Mouse (Mus musculus) spleen, postnatal 14 days (tissue): ENCODE measurements around the gene Adgrb3.
"Not testable (repeated sequence)": the region's sequence is repeated elsewhere in the genome, so short reads cannot be mapped to it uniquely, and the experiment has no call there.

Experiments
- DNase-seq, 2 experiments: peaks; one replicate each; pipeline ENCODE4 v3.0.0; 2021 to 2022; ENCODE audit warnings: low spot score in 2 of 2

Gene Adgrb3

DNA sequence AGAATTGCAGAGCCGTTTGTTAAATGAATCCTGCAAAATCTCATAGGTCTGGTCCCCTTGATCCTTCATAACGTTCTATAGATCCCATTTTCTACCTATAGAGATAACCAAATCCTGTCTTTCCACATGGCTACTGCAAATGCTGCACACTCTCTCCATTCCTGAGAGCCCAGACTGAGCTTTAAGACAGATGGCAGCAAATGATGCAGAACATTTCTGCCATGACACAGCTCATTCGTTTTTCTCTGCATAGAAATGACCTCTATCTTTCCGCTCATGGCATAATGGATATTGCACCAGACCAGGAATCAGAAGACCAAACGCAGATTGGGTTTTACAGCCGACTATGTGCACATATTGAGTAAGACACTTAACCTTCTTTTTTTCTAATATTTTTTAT lies 84.8 kb downstream of the Adgrb3 start:
- DNase-seq: no peak

DNA sequence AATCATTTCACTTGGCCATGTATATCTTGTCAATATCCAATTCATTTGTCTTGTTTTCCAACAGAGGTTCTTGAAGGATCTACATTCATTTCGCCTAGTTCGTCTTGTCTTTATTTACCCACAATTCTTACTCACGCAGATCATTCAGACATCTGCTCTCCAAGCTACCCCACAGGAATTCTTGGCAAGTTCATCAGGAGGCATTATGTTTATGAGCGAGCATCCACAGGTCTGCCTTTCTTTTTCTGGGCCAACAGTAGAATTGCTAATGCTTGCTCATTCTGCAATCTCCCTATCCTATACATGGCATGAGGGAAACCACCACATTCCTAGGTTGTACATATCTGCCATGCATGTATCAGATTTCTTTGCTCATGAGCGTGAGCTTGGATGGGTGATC lies 99.7 kb downstream of the Adgrb3 start:
- DNase-seq: no peak

DNA sequence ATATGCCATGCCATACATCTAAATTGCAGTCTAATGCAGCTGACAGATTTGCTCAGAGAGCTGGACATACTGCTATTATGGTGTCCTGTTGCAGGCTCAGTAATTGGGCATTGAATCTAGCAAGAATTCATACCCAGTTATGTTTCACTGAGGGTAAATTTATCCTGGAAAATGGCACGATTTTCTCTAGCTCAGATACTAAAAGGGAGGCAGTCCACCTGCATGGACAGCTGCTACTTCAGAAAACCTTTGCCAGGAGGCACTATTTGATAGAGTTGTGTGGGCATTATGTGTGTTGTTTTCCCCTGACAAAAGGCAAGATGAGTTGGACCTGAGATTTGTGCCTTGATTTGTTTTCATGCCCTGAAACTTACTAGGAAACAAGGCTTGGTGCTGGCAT lies 118.0 kb downstream of the Adgrb3 start:
- no peak for DNase-seq

DNA sequence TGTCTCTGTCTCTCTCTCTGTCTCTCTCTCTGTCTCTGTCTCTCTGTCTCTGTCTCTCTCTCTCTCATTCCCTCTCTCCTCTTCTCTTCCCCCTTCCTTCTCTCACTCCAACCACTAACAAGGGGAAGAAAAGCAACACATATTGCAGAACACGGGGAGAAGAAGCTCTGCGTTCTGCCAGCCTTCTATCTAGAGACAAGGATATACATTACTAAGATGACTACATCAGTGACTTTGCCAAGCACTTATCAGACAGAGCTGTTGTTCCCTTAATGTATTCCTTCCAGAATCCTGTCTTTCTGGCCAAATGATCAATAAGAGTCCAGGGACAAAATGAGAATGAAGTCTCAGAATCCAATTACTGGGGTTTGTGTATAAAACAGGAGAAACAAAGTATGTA lies 123.2 kb downstream of the Adgrb3 start:
- DNase-seq: no peak

DNA sequence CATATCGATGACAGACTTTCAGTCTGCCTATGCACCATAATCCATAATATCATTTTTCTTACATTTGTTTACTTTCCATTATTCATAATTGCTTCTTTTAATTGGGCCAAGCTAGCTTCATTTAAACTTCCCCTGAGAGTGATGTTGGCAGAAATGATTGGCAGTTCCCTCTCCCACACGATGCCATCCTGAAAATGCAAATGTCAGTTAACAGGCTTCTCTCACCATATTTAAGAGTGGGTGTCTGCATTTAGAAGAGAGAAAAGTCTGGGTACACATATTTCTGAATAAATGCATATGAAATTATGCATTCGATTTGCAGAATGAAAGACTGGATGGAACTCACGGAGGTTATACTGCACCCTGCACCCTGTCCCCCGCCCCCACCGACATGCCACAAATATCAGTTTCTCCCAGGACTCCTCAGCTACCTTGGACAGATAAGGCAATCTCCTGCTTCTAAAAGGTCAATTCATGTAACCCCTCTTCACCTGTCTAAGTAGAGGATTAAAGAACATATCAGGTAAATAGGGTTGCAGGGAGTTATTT lies 130.7 kb downstream of the Adgrb3 start:
- DNase-seq: no peak

DNA sequence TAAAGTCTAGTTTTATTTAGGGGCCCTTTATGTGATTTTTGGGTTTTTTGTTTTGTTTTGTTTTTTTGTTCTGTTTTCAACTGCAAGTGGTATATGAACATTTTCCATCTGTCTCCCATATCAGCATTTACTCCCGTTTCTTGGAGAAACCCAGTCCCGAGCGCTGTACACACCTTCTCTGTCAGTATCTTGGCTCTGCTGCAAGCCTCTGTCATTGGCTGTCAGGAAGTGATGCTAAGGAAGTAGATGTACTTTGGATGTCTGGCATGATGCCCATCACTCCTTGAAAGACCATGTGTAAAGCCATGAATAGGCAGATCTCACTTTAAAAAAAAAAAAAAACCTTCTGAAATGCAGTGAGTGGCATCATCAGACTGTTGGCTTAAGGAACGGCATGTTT lies 132.3 kb downstream of the Adgrb3 start:
- DNase-seq: no peak

DNA sequence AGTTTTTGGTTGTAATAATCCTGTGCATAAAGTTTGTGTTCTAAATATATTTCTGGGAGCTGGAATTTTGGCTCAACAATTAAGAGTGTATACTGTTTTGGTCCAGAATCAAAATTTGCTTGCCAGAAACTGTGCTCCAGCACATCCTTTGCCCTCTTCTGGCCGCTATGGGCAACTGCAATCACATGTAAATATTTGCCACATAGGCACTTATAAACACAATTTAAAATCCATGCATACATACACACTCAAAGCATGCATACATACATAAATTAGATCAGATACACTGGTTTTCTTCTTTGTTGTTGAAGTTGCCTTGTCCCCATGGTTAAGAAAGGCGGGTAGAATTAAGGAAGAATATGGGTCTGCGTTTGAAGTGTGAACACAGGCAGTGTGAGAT lies 132.7 kb downstream of the Adgrb3 start:
- no peak for DNase-seq

DNA sequence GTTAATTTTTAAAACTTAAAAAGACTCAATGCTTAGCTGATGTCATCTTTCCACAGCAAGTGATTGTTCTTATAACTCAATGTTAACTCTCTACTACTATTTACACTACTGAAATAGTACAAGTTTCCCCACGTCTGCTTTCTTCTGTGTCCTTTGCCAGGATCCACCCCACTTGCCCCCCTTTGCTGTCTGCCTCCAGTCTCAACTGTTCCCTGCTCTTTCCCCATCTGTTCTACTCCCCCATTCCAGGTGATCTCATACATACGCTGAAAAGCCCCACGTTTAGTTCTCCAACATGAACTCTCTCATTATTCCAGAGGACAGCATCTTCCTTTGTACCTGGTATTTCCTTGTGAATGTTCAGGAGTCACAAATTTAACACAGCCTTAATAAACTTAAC lies 147.4 kb downstream of the Adgrb3 start:
- DNase-seq: no peak

DNA sequence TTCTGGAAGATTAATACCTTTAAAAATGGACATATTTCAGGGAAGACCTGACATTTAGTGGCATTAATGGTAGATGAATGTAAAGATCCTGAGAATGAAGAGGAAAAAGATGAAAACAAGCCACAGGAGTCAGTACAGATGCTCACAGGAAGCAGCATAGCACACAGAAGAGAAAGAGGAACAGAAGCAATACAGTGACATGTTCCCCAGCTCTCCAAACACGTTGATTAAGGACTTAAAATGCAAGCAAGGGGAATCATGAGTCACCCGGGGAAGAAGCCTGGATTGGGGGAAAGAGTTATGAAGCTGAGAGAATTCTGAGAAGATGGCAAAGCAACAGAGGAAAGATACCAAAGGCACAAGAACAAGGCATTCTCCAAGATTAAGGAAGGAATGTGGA lies 149.9 kb downstream of the Adgrb3 start:
- no peak for DNase-seq

DNA sequence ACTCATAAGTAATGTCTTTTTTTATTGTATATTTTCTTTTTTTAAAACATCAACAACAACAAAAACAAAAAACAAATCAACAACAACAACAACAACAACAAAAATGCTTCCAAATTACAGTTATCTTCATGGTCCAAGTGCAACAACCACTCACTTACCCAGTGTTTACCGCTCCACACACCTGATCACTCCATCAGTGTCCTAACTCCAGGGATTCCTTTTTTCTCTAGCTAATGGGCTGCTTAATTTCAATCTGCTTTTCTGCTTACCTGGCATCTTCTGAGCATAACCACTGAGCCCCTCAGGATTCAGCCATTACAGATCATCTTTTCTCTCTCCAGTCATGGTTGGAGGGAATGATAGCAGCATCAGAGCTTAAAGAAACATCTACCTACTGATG lies 176.8 kb downstream of the Adgrb3 start:
- no peak for DNase-seq

DNA sequence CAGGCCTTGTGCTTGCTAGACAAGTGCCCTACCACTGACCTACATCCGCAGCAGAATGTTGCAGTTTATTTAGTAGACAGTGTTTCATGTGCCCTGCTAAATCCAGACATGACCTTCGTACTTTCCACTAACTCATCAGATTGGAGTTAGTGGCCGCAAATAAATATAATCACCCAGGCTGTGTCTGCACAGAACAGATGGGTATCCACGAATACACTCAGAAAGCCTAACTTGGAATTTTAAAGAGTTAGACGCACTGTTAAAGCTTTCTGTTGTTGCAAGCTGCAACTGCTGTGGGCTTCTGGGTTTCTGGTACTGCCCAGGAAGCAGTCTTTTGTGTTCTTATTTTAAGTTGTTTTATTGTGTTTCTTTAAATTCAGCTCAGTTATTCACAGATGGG lies 185.3 kb downstream of the Adgrb3 start:
- DNase-seq: no peak

DNA sequence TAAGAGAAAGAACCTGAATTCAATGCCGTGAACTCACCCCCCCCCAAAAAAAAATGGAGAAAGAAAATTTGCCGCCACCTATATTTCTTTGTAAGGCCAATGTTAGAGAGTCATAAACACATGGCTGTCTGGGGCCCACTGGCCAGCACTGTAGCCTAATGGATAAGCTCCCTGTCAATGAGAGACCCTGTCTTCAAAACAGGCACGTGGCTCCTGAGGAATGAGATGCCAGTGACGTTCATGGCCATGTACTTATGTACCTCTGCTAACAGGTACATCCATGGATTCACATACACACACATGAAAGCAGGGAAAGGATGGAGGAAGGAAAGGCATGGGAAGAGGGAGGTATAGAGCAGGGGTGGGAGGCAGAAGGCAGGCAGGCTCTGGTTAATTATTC lies 208.0 kb downstream of the Adgrb3 start:
- DNase-seq: no peak

DNA sequence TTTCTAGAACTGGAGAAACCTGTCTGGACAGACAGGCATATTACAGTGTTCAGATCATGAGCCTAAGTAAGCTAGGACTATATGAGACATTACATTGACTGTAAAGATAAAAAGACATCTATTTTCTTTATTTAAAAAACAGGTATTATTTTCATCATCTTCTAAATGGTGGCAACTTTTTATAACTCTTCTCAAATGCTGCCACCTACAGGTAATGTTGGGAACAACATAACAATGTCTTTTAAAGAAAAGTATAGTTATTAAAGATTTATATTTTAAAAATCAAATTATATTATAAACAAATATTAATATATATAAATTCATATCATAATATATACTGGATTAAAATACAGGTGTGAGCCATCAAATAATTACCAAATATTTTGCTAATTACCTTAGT lies 212.6 kb downstream of the Adgrb3 start:
- no peak for DNase-seq

DNA sequence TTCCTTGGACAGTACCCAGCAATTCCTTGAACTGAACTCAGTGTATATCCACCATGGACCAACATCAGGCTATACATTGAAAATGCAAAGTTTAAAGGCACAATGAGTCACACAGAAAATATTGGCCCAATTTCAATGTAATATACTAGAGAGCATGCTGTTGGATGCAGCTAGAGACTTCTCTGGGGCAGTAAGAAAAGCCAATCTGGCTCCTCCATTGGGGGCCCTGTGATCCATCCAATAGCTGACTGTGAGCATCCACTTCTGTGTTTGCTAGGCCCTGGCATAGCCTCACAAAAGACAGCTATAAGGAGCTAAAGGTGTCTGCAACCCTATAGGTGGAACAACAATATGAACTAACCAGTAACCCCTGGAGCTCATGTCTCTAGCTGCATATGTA lies 218.7 kb downstream of the Adgrb3 start:
- not testable (repeated sequence) for DNase-seq

DNA sequence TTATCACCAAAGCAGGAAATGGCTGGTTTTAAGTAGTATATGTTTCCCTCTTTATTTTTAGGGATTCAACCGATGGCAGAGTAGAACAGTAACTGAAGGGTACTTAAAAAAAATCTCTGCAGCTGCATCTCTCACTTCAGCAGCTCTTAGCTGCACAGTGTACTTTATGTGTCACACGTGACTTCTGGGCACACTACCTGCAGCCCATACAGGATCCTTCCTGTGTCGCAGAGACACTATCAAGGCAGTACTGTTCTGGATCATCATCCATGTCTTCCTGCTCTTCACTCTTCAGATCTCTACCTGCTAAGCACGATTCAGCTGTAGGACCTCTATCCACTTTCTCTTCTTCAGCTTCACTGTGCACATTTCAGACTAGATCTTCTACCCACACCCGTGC lies 230.6 kb downstream of the Adgrb3 start:
- no peak for DNase-seq

DNA sequence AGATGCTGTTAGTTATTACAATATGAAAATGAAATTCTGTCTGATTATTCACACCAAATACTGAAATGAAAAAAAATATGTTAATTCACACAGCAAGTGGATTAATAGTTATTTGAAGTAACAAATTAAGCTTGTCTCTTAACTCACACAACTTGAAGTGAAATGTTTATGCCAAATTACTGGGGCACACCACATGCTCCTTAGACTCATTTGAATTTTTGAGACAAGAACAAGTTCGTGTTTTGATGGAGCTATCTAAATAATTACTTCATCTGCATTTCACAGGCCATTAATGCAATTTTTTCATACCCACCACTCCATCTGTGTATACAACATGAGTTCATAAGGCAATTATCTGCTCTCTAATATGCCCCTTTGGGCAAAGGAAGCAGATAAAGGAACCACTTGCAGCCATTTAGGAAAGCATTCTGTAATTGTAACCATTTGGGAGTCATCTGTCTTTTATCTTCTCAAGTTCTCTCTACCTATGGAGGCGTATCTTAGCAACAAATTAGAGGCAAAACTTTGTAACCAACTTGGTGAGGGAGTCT lies 240.9 kb downstream of the Adgrb3 start:
- DNase-seq: no peak

DNA sequence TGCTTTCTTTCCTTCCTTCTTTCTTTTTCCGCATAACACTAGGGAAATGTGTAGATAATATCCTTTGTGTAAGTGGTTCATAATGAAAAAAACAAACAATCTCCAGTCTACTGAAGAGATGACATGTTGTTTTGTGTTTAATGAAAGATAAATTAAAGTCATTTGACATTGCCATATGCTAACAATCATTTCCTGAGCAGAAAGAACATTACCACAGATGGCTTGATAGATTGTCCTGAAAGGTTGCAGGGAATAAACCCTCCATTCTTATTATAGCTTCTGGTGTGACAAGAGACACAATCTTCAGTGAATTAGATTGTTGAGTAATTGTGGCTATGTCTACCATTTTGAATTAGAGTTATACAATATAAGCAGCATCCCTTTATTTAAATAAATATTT lies 247.8 kb downstream of the Adgrb3 start:
- DNase-seq: no peak

DNA sequence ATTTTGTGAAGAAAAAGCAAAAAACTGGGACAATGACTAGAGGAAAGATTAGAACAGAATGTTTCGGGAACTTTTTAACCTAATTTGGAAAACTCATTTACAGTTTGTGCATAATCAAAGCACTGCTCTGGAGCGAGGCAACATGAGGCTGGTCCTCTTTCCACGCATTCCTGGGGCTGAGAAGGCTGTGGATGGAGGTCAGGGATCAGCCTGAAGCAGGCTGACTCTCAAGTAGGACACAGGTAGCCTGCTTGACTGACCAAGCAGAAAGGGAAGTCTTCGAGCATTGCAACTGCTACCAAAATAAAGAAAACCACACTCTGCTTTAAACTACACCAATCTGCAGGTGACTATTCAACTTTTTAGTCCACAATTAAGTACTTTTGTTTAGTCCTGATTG lies 251.7 kb downstream of the Adgrb3 start:
- DNase-seq: no peak

DNA sequence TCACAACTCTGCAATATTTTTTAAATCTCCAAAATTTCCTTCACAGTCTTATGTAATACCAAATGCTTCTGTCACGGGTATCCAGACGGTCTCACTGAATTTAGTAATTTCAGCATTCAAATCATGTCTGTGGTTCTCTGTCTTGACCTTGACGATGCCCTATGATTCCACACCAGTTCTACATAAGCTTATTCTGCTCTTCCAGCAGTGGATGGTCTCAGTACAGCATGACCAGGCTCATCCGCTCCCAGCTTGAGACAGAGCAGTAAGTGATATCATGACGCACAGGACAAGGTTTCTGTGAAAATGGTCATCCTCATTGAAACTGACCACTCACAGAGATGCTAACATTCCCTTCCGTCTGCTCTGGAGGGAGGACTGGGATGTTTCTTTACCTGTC lies 252.9 kb downstream of the Adgrb3 start:
- no peak for DNase-seq

DNA sequence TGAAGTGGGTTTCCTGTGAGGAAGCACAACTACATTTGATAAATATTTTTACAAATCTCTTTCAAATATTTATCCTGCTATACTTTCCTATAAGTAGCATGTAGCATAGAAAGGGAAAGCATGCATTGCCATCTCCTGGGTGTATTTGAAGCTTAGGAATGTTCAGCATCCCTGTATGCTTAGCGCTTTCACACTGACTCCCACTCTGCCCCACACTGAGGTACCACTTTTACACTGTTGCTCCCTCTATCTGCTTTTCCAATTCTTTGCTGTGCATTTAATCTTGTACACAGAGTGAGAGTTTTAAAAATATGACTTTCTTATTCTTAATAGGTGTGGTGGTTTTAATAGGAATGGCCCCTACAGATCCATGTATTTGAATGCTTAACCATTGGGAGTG lies 261.4 kb downstream of the Adgrb3 start:
- no peak for DNase-seq

DNA sequence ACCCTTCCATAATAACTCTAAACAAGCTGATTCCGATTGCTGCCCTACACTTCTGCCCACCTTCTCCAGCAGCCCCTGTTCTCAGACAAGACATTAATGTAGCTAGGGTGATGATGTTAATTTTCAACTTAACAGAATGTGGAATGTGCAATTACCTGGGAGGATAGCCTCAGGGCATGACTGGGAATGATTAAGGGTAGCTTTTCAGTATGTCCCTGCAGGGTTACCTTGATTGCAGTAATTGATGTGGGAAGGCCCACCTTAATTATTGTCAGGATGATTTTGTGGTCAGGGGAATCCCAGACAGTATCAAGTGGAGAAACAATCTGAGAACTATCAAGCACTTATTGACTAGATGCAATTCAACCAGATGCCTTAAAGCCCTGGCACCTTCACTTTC lies 283.4 kb downstream of the Adgrb3 start:
- no peak for DNase-seq

DNA sequence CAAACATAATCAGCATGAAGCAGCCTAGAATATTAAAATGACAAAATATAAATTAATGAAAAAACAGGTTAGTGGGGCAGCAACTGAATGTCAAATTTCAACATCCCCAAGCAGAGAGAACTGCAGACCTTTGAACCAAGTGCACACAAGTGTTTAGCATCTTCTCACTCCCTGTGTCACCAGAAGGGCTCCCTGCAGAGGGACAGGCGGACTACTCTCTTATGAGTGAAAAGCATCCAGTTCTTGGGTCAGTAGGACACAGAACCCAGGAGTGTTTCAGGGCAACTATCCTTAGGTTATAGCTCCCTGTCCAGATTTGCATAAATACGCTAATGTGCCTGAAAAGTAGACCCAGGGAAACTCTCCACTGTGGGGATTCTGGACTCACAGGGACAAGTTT lies 285.6 kb downstream of the Adgrb3 start:
- DNase-seq: no peak

DNA sequence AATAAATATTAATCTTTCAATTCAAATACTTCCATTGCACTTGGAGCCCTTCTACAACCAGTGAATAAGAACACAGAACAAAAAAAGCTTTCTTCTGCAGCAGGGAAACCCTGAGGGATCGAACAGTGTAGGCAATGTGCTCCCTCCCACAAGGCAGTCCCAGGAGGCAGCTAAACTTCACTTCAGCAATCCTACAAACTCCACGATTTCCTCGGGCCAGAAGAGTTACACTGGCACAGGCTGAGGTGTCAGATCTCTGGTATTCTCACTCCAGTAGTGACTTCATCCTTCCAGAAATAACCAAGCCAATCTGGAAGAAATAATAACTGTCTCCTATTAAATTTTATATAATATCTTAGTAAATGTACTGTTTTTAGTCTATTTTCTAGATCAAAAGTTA lies 286.6 kb downstream of the Adgrb3 start:
- DNase-seq: no peak

DNA sequence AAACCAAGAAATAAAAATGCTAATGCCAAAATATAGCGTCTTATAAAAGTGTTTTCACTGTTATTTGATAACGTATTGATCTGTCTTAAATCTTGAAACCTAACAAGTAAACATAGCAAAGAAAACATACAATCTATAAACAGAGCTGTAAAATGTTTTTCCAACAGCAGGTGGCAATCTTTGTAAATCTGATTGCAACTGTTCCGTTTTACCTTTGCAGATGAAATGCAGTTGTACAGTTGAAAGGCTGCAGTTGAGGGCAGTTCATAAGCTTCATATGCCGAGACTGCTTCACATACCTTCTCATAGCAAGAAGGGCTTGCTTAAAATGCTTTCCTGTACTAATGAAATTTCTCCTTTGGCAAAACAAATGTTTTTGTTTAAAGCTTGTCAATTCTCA lies 302.5 kb downstream of the Adgrb3 start:
- no peak for DNase-seq
